Mouse (Mus musculus): ENCODE results near the gene Cd164.

Cd164 gene

DNA sequence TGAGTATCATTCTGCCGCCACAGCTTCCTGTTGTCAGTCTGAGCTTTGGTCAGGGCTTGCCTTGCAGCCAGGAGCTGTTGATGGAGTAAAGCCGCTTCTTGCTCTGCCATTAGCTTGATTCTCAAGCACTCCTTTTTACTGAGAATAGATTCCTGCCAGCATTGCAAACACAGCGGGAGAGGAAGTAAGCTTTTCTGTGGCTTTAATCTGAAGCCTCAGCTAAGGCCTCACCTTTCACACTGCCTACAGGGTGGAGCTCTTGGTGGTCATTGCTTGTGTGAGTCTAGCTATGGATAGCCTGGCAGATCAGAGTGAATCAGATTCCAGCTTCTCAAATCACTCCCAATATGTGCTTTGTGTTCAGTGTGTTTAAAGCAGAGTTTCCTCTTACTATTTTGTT lies 33.1 kb downstream of the Cd164 start:
- DNase-seq = no peak

DNA sequence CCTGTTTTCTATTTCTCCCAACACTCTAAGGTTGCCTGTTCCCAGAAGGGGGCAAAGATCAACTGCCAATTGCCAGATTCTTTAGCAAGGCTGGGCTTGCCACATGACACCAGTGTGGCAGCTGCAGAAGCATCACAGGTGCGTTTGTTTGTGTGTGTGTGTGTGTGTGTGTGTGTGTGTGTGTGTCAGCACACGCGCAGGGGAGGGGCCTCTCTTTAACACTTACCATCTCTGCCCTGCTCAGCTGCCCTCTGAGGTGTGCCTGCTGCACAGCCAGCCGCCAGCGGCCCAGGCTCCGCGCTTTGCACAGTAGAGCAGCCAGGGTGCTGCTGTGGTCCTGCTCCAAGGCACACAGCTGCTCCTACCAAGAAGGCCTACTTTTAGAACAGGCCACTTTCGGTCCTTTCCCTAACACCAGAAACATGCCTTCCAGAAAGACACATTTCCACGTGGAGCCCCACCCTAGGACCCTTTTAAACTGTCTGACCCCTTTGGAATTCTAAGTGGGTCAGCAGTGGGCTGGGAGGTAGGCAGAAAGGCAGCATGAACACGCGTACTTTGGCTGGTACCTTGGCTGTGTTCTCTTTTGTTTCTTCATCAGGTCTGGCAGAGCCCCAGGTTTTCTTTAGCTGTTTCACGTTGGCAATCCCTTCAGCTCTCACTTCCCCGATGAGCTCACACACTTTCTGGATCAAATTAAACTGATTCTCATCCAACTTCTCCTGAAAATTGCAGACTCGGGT lies 33.8 kb downstream of the Cd164 start:
- DNase-seq = peak; percentile 35

DNA sequence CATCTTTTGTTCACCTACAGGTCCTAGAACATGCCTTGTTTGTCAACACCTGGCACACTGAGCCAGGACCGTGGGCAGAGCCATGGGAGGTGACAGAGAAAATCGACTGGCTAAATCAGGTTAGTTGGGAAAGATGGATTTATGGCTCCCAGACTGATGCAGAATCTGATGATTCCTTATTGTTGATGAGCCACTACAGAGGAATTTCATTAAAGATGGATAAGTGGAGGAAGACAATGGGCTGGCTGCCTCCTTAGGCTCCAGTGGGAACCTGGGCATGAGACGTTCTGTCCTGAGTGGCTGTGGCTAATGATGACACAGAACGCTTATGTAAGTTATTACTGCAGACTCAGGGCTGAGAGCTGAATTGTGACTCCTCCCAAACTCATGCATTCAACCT lies 34.5 kb downstream of the Cd164 start:
- DNase-seq = no peak

DNA sequence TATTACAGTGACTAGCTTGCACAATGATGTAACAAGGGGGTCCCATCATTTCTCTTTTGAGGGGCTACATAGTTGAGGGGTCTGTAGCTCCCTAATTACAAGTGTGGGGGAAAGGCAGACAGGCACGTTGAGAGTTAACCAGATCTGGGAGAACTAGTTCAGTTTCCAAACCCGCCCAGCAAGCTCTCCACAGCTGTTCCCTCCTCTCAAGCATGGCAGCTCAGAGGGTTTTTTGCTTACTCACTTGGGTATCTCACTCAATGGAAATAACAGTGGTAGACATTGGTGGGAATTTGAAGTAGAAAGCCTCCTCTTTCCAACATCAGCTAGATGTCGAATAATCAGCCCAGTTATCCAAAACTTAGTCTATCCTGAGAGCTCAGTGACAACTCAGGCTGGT lies 35.9 kb downstream of the Cd164 start:
- DNase-seq = no peak

DNA sequence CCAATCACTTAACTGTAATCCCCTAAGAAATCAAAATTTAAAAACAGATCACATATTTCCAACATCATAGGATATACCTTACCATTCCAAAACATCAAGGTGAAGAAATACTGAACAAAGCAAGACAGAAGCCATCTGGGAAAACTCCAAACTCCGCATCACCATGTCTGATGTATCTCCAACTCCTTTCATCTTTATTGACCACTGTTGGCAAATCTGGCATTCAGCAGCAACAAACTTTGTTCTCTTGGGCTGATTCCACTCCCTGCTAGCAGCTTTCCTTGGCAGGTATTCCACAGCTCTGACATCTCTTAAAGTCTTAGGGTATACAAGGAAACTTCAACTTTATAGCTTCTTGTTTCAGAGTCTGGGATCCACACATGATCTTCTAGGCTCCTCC lies 39.2 kb downstream of the Cd164 start:
- no peak for DNase-seq

DNA sequence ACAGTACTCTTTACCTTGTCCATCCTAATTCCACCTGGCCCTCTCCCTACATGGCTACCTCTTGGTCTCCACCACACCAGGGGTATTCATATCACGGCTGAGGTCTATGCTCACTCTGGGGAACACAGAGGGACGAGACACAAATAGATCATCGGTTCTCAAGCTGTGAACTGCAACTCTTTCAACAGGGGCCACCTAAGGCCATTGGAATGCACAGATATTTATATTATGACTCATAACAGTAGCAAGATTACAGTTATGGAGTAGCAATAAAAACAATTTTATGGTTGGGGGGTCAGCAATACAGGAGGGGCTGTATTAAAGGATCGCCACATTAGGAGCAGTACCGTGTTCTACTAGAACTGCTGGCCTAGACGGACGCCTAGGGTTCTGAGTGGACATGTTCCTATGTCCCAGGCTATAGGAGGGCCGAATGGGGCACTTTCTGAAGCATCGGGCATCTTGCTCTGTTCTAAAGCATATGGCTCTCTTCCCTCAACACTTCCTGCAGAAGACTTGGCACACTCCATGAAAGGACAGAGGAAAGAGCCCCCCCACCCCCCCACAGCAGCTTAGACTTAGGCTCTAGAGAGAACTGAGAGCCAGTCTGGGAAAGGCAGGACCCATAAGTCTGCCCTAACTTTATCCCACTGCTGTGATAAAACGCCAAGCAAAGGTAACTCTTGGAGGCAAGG lies 42.6 kb downstream of the Cd164 start:
- no peak for DNase-seq

DNA sequence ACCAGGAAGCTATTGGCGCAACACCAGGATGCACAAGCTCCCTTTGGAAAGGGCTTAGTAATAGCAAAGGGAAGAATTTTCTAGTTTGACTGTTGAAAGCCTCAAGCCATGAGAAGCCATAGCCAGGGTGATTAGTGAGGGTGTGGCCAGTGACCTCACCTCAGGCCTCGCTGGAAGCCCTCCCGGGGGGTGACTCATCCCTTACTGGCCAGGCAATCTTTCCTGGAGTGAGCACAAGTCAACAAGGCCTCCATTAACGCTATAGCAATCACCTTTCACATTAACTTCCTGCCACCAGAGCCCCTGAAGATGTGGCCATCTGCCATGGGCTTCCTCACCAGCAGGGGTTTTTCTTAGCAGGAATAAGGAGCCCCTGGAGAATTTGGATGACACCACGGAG lies 45.9 kb downstream of the Cd164 start:
- no peak for DNase-seq

DNA sequence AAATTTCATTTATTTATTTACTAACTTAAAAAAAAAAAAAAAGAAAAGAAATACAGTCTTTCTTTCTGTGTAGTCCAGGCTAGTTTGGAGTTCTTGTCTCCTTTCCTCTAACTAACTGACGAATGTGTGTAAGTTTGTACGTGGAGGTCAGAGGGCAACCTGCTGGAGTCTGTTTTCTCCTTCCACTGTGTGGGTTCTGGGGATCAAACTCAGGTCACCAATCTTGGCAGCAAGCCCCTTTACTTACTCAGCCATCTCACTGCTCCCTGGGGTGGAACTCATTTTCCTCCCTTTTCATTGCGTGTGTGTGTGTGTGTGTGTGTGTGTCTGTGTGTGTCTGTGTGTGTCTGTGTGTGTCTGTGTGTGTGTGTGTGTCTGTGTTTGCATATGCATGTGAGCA lies 49.1 kb downstream of the Cd164 start:
- no peak for DNase-seq

DNA sequence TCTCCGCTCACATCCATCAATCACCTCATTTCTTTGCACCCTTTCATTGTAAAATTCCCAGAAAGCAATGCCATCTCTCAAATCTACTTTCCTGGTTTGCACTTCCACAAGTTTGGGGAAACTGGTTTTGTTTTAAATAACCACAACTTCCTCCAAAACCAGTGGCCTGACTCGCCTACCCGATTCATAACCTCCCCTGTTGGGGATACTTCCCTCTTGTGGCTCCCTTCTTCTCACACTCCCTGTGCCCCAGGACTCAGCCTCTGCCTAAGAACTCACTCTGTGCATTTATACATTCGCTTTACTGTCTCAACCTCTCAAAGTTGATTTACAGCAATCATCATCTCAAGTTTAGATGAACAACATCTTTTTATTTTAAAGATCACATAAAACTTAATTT lies 51.9 kb downstream of the Cd164 start:
- DNase-seq = no peak

DNA sequence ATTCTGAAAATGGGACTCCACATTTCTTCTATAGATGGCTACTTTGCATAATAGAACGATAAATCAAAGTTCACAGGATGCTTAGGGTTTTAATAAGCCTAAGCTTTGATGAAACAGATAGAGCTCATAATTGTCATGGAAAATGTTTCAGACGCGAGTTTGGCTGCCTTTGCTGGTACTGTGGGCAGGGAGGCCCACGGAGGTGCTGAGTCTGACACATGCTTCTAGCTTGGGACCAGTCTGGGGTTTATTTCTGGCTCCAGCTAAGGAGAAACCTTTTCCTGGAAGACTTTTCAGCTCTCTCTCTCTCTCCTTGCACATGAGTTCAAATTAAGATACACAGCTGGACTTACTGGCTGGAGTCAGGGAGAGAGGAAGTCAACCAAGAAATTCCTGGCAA lies 53.1 kb downstream of the Cd164 start:
- DNase-seq = no peak

DNA sequence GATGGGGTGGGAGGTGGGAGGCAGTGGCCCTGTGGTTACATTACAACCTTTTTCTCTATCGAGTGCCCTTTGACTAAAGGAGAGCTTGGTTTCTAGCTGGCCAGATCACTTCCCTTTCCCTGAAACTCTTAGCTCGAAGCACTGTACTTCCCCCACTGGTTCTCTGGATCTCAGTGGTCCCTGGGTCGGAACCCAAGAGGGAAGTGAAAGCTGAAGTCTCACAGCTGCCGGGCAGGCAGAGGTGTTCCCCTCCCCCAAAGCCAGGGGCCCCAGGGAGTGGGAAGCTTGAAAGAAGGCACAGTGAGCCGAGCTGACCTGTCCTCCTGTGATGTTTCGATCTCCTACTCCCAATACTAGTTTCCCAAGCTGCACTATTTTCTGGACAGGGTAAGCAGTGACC lies 54.0 kb downstream of the Cd164 start:
- DNase-seq = peak; percentile 22

DNA sequence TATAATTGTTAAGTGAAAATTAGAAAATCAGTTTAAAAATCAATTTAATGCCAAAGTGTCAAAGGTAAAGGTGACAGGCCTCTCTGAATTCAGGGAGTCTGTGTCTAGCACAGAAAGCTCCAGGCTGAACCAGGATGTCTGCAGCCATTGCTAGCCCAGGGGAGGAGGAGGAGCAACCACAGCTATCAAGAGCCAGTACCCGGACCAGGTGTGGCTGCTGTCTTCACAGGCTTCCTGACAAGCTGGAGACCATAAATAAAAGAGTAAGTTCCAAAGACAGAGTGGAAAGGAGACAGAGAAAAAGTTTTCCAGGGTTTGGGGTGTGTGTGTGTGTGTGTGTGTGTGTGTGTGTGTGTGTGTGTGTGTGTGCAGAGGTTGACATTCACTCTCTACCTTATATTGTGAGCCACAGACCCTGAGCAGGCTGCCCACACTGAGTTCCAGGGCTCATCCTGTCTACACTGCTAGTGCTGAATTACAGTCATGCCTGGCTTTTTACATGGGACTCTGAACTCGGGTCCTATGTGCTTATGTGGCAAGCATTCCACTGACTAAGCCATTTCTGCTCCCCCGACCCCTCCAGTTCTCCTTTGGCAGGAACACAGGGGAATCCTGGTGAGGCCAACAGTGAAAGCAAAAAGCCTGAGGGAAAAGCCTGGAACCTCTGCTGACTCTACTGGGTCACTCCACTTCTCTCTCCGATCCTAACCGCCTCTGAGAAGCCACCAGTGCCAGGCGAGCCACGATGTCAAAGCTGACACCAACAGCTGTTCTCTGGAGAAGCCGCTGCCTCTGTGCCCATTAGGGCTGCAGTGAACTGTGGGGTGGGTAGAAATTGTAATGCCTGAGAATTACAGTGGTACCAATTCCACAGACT lies 56.5 kb downstream of the Cd164 start:
- DNase-seq = no peak

DNA sequence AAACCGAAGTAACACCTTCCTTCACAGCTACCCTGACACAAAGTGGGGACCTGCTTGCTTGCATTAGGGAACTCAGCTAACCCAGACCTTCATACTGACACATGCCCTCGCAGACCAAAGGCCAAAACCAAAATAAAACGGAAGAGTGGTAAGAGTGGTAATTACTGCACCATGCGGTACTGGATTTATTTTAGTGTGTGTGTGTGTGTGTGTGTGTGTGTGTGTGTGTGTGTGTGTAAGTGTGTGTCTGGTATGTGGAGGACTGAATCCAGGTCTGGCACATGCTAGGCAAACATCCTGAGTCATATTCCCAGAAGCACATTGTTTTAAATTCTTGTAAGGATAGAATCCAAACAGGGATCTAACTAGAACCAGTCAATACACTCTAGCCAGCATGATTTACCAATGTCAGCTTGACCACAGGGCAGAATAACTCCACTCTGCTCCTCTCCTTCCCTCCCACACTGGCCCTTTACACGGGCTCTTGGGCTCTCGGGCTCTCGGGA lies 57.2 kb downstream of the Cd164 start:
- DNase-seq = no peak

DNA sequence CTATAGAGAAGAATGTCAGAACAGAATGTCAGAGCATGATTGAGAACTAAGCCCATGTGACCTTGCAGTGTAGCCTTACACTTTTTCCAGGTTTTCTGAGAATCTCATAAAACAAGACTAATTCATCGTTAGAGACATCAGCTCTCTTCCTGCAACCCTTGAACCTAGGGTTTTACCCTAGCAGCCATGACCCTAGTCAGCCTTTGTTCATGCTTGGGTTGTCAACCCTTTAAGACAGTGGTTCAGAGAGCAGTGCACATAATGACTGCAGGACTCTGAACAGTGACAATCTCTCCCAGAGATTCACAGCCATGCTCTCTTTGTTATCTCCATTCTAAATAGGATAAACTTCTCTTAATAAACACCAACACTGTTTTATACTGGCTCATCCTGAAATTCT lies 59.3 kb downstream of the Cd164 start:
- no peak for DNase-seq

DNA sequence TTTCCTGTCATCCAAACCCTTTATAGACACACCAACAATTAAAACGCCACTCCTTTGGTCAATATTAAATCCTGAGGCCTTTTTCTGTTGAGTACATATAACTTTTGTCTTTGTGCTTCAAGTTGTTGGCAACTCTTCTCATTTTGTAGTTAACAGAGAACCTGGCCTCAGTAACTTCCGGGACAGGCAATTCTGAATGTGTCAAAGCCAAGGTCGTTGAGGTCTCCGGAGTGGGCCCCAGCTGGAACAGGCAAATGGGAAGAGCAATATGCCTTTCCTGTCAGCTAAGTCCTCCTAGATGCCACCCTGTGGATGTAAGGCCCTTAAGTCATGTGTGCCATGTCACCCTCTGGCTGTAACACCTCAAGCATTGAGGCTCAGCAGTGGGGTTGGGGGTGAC lies 61.2 kb downstream of the Cd164 start:
- DNase-seq = no peak

All from right cerebral cortex, postnatal 14 days (tissue).